Mouse (Mus musculus): Measurements from ENCODE around the gene Ebi3.

Ebi3 gene

GRCm38 (mm10) chr17:55958918-55959728 lies 6.7 kb downstream of the Ebi3 start, which contains the start of gene Yju2:
Gene Yju2 (plus strand): TSS chr17:55959099.
- peak; percentile 95 for DNase-seq

- no peak for DNase-seq
These were observed 7.7 kb downstream of the Ebi3 start for GRCm38 (mm10) chr17:55959946-55960740.

- DNase-seq = no peak
These were observed 8.4 kb downstream of the Ebi3 start for GRCm38 (mm10) chr17:55960791-55961190.

- no peak for DNase-seq
These were observed 9.2 kb downstream of the Ebi3 start for GRCm38 (mm10) chr17:55961631-55962030.

GRCm38 (mm10) chr17:55963171-55963570 lies 10.7 kb downstream of the Ebi3 start:
- no peak for DNase-seq

- DNase-seq = no peak
These were observed 12.1 kb downstream of the Ebi3 start for GRCm38 (mm10) chr17:55964496-55964895.

GRCm38 (mm10) chr17:55964996-55965395 lies 12.6 kb downstream of the Ebi3 start:
- no peak for DNase-seq

GRCm38 (mm10) chr17:55967186-55967585 lies 14.7 kb downstream of the Ebi3 start:
- no peak for DNase-seq

GRCm38 (mm10) chr17:55968210-55968609 lies 15.8 kb downstream of the Ebi3 start:
- DNase-seq = no peak

GRCm38 (mm10) chr17:55969560-55969959 lies 17.1 kb downstream of the Ebi3 start:
- no peak for DNase-seq

- no peak for DNase-seq
These were observed 17.8 kb downstream of the Ebi3 start, which contains the start of gene Shd for GRCm38 (mm10) chr17:55969966-55970891. Gene Shd (plus strand): TSS chr17:55970467.

- no peak for DNase-seq
These were observed 19.0 kb downstream of the Ebi3 start for GRCm38 (mm10) chr17:55971453-55971852.

- no peak for DNase-seq
These were observed 23.9 kb downstream of the Ebi3 start for GRCm38 (mm10) chr17:55976255-55976862.

- no peak for DNase-seq
These were observed 24.9 kb downstream of the Ebi3 start for GRCm38 (mm10) chr17:55977301-55977700.

- peak; percentile 79 for DNase-seq
These were observed 33.9 kb downstream of the Ebi3 start, which contains the start of gene Fsd1 for GRCm38 (mm10) chr17:55986030-55986961. Gene Fsd1 (plus strand): TSS chr17:55986509.

GRCm38 (mm10) chr17:55990278-55990898 lies 37.9 kb downstream of the Ebi3 start:
- no peak for DNase-seq

- DNase-seq = no peak
These were observed 43.6 kb downstream of the Ebi3 start for GRCm38 (mm10) chr17:55996007-55996406.

- no peak for DNase-seq
These were observed 47.5 kb downstream of the Ebi3 start for GRCm38 (mm10) chr17:55999794-56000499.

GRCm38 (mm10) chr17:56003000-56003399 lies 50.6 kb downstream of the Ebi3 start:
- no peak for DNase-seq
